ENCODE assay signal across 10 mouse cellular contexts in the genomic region with DNA sequence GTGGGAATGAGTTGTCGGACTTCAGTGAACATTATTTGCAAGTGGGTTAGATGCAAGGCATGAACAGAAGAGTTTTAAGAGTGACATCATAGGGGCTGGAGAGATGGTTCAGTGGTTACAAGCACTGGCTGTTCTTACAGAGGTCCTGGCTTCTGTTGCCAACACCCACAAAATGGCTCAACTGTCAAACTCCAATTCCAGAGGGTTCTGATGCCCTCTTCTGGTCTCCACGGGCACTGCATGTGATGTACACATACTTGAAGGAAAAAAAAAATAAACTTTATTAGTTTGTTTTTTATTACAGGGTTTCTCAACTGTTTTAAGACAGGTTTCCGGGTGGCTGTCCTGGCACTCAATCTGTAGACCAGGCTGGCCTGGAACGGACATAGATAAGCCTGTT. TPM values are rescaled to one million over a fixed set of nuclear protein-coding genes. Genes with fewer than 3 reads are reported as not detected.
A peak's percentile ranks its signal among the peaks of the same experiment; 100 is the strongest.
DNase-seq lines count a peak whose midpoint lies in the region; ATAC-seq and TF ChIP-seq lines count a peak whose summit lies in the region.
"Had no signal": no experiment of that assay in that cellular context is flagged by ENCODE, and none has a peak within 500 bp of the region (broad histone marks: within the 10 kb centered on the region; RNA-seq: fewer than 3 reads in every experiment).

No protein-coding gene starts in this region.

- peak; percentile 64 for TF ChIP-seq CTCF in forebrain, postnatal 0 days (IDR thresholded peaks at IDR 0.05; ENCODE audit: low read depth)
- TF ChIP-seq CTCF in hindbrain, postnatal 0 days (IDR thresholded peaks at IDR 0.05; ENCODE audit: low read depth) = peak; percentile 65

- no peak overlapping the region for H3K4me2 ChIP-seq in forebrain, postnatal 0 days (ENCODE audit: low read depth)
- no peak overlapping the region for H3K4me2 ChIP-seq in forebrain, embryonic 12.5 days
- H3K4me2 ChIP-seq in hindbrain, postnatal 0 days (ENCODE audit: low read depth, low read length) = no peak overlapping the region
- H3K4me2 ChIP-seq: hindbrain, embryonic 15.5 days; neural tube, embryonic 13.5 days had no signal

- no peaks in the 10 kb centered on the region for H3K27me3 ChIP-seq in forebrain, postnatal 0 days (ENCODE audit: insufficient read depth, low read length)
- H3K27me3 ChIP-seq in forebrain, embryonic 12.5 days = peaks cover 6% of the 10 kb centered on the region; the same call in 1 of the 2 replicates
- no peaks in the 10 kb centered on the region for H3K27me3 ChIP-seq in hindbrain, postnatal 0 days (ENCODE audit: insufficient read depth, low read length)
- H3K27me3 ChIP-seq: neural tube, embryonic 13.5 days had no signal

- H3K4me3 ChIP-seq in forebrain, postnatal 0 days (ENCODE audit: low read depth, low read length) = no peak overlapping the region
- H3K4me3 ChIP-seq in forebrain, embryonic 12.5 days (replicated peaks) = no peak overlapping the region
- no peak overlapping the region for H3K4me3 ChIP-seq in hindbrain, postnatal 0 days (ENCODE audit: low read length)
- H3K4me3 ChIP-seq: hindbrain, embryonic 15.5 days; neural tube, embryonic 13.5 days had no signal

- H3K9ac ChIP-seq in forebrain, postnatal 0 days = no peak overlapping the region
- no peak overlapping the region for H3K9ac ChIP-seq in forebrain, embryonic 12.5 days
- H3K9ac ChIP-seq in hindbrain, postnatal 0 days (replicated peaks; ENCODE audit: low read length) = no peak overlapping the region
- H3K9ac ChIP-seq: hindbrain, embryonic 15.5 days; neural tube, embryonic 13.5 days had no signal

- no peaks in the 10 kb centered on the region; the same call in 1 of the 2 replicates for H3K36me3 ChIP-seq in forebrain, postnatal 0 days (ENCODE audit: insufficient read depth)
- H3K36me3 ChIP-seq in forebrain, embryonic 12.5 days (replicated peaks) = peaks cover 7% of the 10 kb centered on the region
- H3K36me3 ChIP-seq in hindbrain, postnatal 0 days (ENCODE audit: insufficient read depth, low read length) = no peaks in the 10 kb centered on the region
- H3K36me3 ChIP-seq: hindbrain, embryonic 15.5 days had no signal

- H3K27ac ChIP-seq in forebrain, postnatal 0 days (ENCODE audit: low read depth, low read length) = no peak overlapping the region
- H3K27ac ChIP-seq in forebrain, embryonic 12.5 days = no peak overlapping the region
- no peak overlapping the region for H3K27ac ChIP-seq in hindbrain, postnatal 0 days
- H3K27ac ChIP-seq: hindbrain, embryonic 15.5 days; neural tube, embryonic 13.5 days had no signal

- ATAC-seq in forebrain, postnatal 0 days = no peak
- no peak for ATAC-seq in forebrain, embryonic 12.5 days (ENCODE audit: low FRiP score)
- ATAC-seq in hindbrain, postnatal 0 days = no peak

- H3K4me1 ChIP-seq in forebrain, postnatal 0 days (ENCODE audit: insufficient read depth) = peaks cover 14% of the 10 kb centered on the region
- H3K4me1 ChIP-seq in forebrain, embryonic 12.5 days = peaks cover 17% of the 10 kb centered on the region
- H3K4me1 ChIP-seq in hindbrain, postnatal 0 days (ENCODE audit: insufficient read depth, low read length) = peaks cover 12% of the 10 kb centered on the region

- peak; percentile 53 for DNase-seq in forebrain, postnatal 0 days
- peak; percentile 23 for DNase-seq in ovary, postnatal 14 days (ENCODE audit: low spot score)
- no peak for DNase-seq in ovary, postnatal 10 days (ENCODE audit: low spot score)
- peak; percentile 49 to 61 for DNase-seq in cerebellum, adult 18-20 months
- peak; percentile 61 for DNase-seq in hindbrain, postnatal 0 days (ENCODE audit: low spot score)
- DNase-seq in mesoderm, embryonic 11.5 days (ENCODE audit: low read depth, low spot score) = peak; percentile 68
- DNase-seq in thymus, postnatal 4 days = peak; percentile 78

- 77% methylated on average over 4 of the region's 4 CpGs for WGBS in forebrain, postnatal 0 days
- whole genome bisulfite sequencing in forebrain, embryonic 12.5 days = 71% methylated on average over 4 of the region's 4 CpGs
- 68% methylated on average over 4 of the region's 4 CpGs for WGBS in hindbrain, postnatal 0 days

- no peaks in the 10 kb centered on the region for H3K9me3 ChIP-seq in forebrain, postnatal 0 days (ENCODE audit: low read length)
- H3K9me3 ChIP-seq in forebrain, embryonic 12.5 days = no peaks in the 10 kb centered on the region
- no peaks in the 10 kb centered on the region for H3K9me3 ChIP-seq in hindbrain, postnatal 0 days (ENCODE audit: low read length)
- H3K9me3 ChIP-seq: hindbrain, embryonic 15.5 days had no signal

RNA-seq across cellular contexts. Expression of gene Cops7a, which starts 2.4 kb away (rescaled TPM):
- total RNA-seq in forebrain, postnatal 0 days (2014; rRNA removed) = 82.4 and 117 TPM in 2 replicates
- 87.8 and 93.0 TPM in 2 replicates for polyA plus RNA-seq in forebrain, postnatal 0 days (2015; fragmentation: Nextera tagmentation; extraction: Ambion mirVana)
- 104 and 110 TPM in 2 replicates for polyA plus RNA-seq in forebrain, embryonic 12.5 days (2016; fragmentation: Nextera tagmentation; extraction: Ambion mirVana)
- 113 and 146 TPM in 2 replicates for total RNA-seq in hindbrain, postnatal 0 days (2014; rRNA removed)
- polyA plus RNA-seq in hindbrain, postnatal 0 days (2015; fragmentation: Nextera tagmentation; extraction: Ambion mirVana) = 97.1 and 101 TPM in 2 replicates

RNA-seq across cellular contexts. Expression of gene Pianp, which starts 28.7 kb away (rescaled TPM):
- total RNA-seq in forebrain, postnatal 0 days (2014; rRNA removed) = 12.2 and 18.3 TPM in 2 replicates
- 53.8 and 68.9 TPM in 2 replicates for polyA plus RNA-seq in forebrain, postnatal 0 days (2015; fragmentation: Nextera tagmentation; extraction: Ambion mirVana)
- 6.9 and 8.2 TPM in 2 replicates for polyA plus RNA-seq in forebrain, embryonic 12.5 days (2016; fragmentation: Nextera tagmentation; extraction: Ambion mirVana)
- 24.1 and 32.9 TPM in 2 replicates for total RNA-seq in hindbrain, postnatal 0 days (2014; rRNA removed)
- 58.9 and 65.4 TPM in 2 replicates for polyA plus RNA-seq in hindbrain, postnatal 0 days (2015; fragmentation: Nextera tagmentation; extraction: Ambion mirVana)

RNA-seq across cellular contexts. Expression of gene Mlf2, which starts 36.6 kb away (rescaled TPM):
- 432 and 471 TPM in 2 replicates for total RNA-seq in forebrain, postnatal 0 days (2014; rRNA removed)
- 665 and 718 TPM in 2 replicates for polyA plus RNA-seq in forebrain, postnatal 0 days (2015; fragmentation: Nextera tagmentation; extraction: Ambion mirVana)
- 445 and 449 TPM in 2 replicates for polyA plus RNA-seq in forebrain, embryonic 12.5 days (2016; fragmentation: Nextera tagmentation; extraction: Ambion mirVana)
- 639 and 964 TPM in 2 replicates for total RNA-seq in hindbrain, postnatal 0 days (2014; rRNA removed)
- polyA plus RNA-seq in hindbrain, postnatal 0 days (2015; fragmentation: Nextera tagmentation; extraction: Ambion mirVana) = 618 and 628 TPM in 2 replicates

RNA-seq across cellular contexts. Expression of gene Zfp384, which starts 41.2 kb away (rescaled TPM):
- total RNA-seq in forebrain, postnatal 0 days (2014; rRNA removed) = 24.7 and 34.5 TPM in 2 replicates
- polyA plus RNA-seq in forebrain, postnatal 0 days (2015; fragmentation: Nextera tagmentation; extraction: Ambion mirVana) = 7.2 and 8.4 TPM in 2 replicates
- polyA plus RNA-seq in forebrain, embryonic 12.5 days (2016; fragmentation: Nextera tagmentation; extraction: Ambion mirVana) = 16.7 and 19.1 TPM in 2 replicates
- 37.3 and 38.6 TPM in 2 replicates for total RNA-seq in hindbrain, postnatal 0 days (2014; rRNA removed)
- 10.3 and 11.6 TPM in 2 replicates for polyA plus RNA-seq in hindbrain, postnatal 0 days (2015; fragmentation: Nextera tagmentation; extraction: Ambion mirVana)

RNA-seq across cellular contexts. Expression of gene Ptms, which starts 47.9 kb away (rescaled TPM):
- 722 and 784 TPM in 2 replicates for total RNA-seq in forebrain, postnatal 0 days (2014; rRNA removed)
- polyA plus RNA-seq in forebrain, postnatal 0 days (2015; fragmentation: Nextera tagmentation; extraction: Ambion mirVana) = 1,090 and 1,099 TPM in 2 replicates
- polyA plus RNA-seq in forebrain, embryonic 12.5 days (2016; fragmentation: Nextera tagmentation; extraction: Ambion mirVana) = 516 and 526 TPM in 2 replicates
- total RNA-seq in hindbrain, postnatal 0 days (2014; rRNA removed) = 913 and 1,024 TPM in 2 replicates
- polyA plus RNA-seq in hindbrain, postnatal 0 days (2015; fragmentation: Nextera tagmentation; extraction: Ambion mirVana) = 767 and 773 TPM in 2 replicates
